ENCODE assay signal across 8 mouse cellular contexts in genomic region chr6:86523242-86523754, GRCm38 (mm10). TPM values are rescaled to one million over a fixed set of nuclear protein-coding genes. Genes with fewer than 3 reads are reported as not detected.
A peak's percentile ranks its signal among the peaks of the same experiment; 100 is the strongest.
DNase-seq lines count a peak whose midpoint lies in the region; ATAC-seq and TF ChIP-seq lines count a peak whose summit lies in the region.

No protein-coding gene starts in this region.

- ATAC-seq in hindbrain, postnatal 0 days, result no peak

- H3K9me3 ChIP-seq in hindbrain, postnatal 0 days (ENCODE audit: low read length), result no peaks in the 10 kb centered on the region

- H3ac ChIP-seq in myocyte (ENCODE audit: control insufficient read depth, insufficient read length), result no peak overlapping the region

- H3K4me2 ChIP-seq in hindbrain, postnatal 0 days (ENCODE audit: low read depth, low read length), result peak overlapping the region; percentile 88
- H3K4me2 ChIP-seq in myocyte (ENCODE audit: low read depth), result peak overlapping the region; percentile 100

- TF ChIP-seq POLR2A in cortical plate, adult 2 months (IDR thresholded peaks at IDR 0.05; ENCODE audit: extremely low read depth, insufficient read depth, low read length), result no peak
- TF ChIP-seq POLR2A in myocyte (IDR thresholded peaks at IDR 0.05; ENCODE audit: insufficient read length, low read depth), result no peak

- H3K79me2 ChIP-seq in myocyte (ENCODE audit: control insufficient read depth, insufficient read depth), result peaks cover 45% of the 10 kb centered on the region

- peaks cover 4% of the 10 kb centered on the region for H3K4me1 ChIP-seq in cortical plate, adult 2 months (ENCODE audit: control insufficient read depth, insufficient read depth, low read length)
- H3K4me1 ChIP-seq in hindbrain, postnatal 0 days (ENCODE audit: insufficient read depth, low read length), result peaks cover 12% of the 10 kb centered on the region

- DNase-seq in left cerebral cortex, adult 2 months (ENCODE audit: extremely low spot score in 1 of 2, low spot score in 2 of 2), result no peak
- no peak for DNase-seq in left cerebral cortex, adult 11 months (ENCODE audit: low spot score)
- DNase-seq in hindbrain, postnatal 0 days (ENCODE audit: low spot score), result no peak
- no peak for DNase-seq in retina, postnatal 1 day
- no peak for DNase-seq in natural killer cell, adult 2 months (ENCODE audit: low spot score in 2 of 2)
- DNase-seq in cerebellum, postnatal 10 days, result no peak

- TF ChIP-seq CTCF in left cerebral cortex, adult 2 months (IDR thresholded peaks at IDR 0.05), result no peak
- no peak for TF ChIP-seq CTCF in cortical plate, adult 2 months (IDR thresholded peaks at IDR 0.05; ENCODE audit: extremely low read depth, insufficient read depth, low read length)
- no peak for TF ChIP-seq CTCF in hindbrain, postnatal 0 days (IDR thresholded peaks at IDR 0.05; ENCODE audit: low read depth)

- H3K9ac ChIP-seq in hindbrain, postnatal 0 days (replicated peaks; ENCODE audit: low read length), result peak overlapping the region; percentile 96

- H3K27ac ChIP-seq in left cerebral cortex, adult 2 months, result peak overlapping the region; percentile 52; the same call in 1 of the 2 replicates
- no peak overlapping the region for H3K27ac ChIP-seq in cortical plate, adult 2 months (ENCODE audit: insufficient read depth, low read length)
- H3K27ac ChIP-seq in hindbrain, postnatal 0 days, result peak overlapping the region; percentile 100; the same call in 1 of the 2 replicates

- WGBS in hindbrain, postnatal 0 days, result 34% methylated on average over 3 of the region's 3 CpGs

- H3K4me3 ChIP-seq in left cerebral cortex, adult 2 months, result peak overlapping the region; percentile 89
- H3K4me3 ChIP-seq in cortical plate, adult 2 months (ENCODE audit: insufficient read depth, low read length), result peak overlapping the region; percentile 95
- H3K4me3 ChIP-seq in hindbrain, postnatal 0 days (ENCODE audit: low read length), result peak overlapping the region; percentile 94
- peak overlapping the region; percentile 100 for H3K4me3 ChIP-seq in myocyte

- intact Hi-C loops in left cerebral cortex, adult 2 months (cut with DNase I), result loop anchor here (5.0 kb wide), 1 partner anchor 36 kb away; no protein-coding TSS in a partner anchor

- no peaks in the 10 kb centered on the region for H3K27me3 ChIP-seq in hindbrain, postnatal 0 days (ENCODE audit: insufficient read depth, low read length)
- H3K27me3 ChIP-seq in myocyte (ENCODE audit: control insufficient read depth, insufficient read depth, insufficient read length), result no peaks in the 10 kb centered on the region

- no peaks in the 10 kb centered on the region; the same call in 1 of the 2 replicates for H3K36me3 ChIP-seq in hindbrain, postnatal 0 days (ENCODE audit: insufficient read depth, low read length)
- peaks cover 13% of the 10 kb centered on the region for H3K36me3 ChIP-seq in myocyte (ENCODE audit: control insufficient read depth, insufficient read depth)

TF ChIP-seq in myocyte, 11 proteins besides CTCF, POLR2A, EP300 and RAD21:
- TF ChIP-seq TCF12 (IDR thresholded peaks at IDR 0.05; ENCODE audit: insufficient read depth, poor library complexity, severe bottlenecking), result no peak
- TF ChIP-seq E2F4 (IDR thresholded peaks at IDR 0.05; ENCODE audit: insufficient read depth), result no peak
- TF ChIP-seq TCF3 (IDR thresholded peaks at IDR 0.05; ENCODE audit: insufficient read length, low read depth), result no peak
- TF ChIP-seq MAX (IDR thresholded peaks at IDR 0.05; ENCODE audit: low read depth), result no peak
- no peak for TF ChIP-seq POLR2AphosphoS2 (IDR thresholded peaks at IDR 0.05; ENCODE audit: insufficient read length, low read depth)

RNA-seq across cellular contexts. Expression of gene Pcbp1, which starts 2.8 kb away (rescaled TPM):
- 100 to 1,000 TPM; 174 to 176 TPM for total RNA-seq in left cerebral cortex, adult 2 months (2021)
- polyA plus RNA-seq in cortical plate, adult 2 months (2012; rRNA removed), result 158 and 165 TPM in 2 replicates
- total RNA-seq in hindbrain, postnatal 0 days (2014; rRNA removed), result 61.7 and 71.3 TPM in 2 replicates
- polyA plus RNA-seq in hindbrain, postnatal 0 days (2015; fragmentation: Nextera tagmentation; extraction: Ambion mirVana), result 300 and 303 TPM in 2 replicates
- 306 TPM for polyA plus RNA-seq in myocyte (2012; fragmentation: generic; extraction: Trizol)
